Mouse (Mus musculus): ENCODE results near the gene Mast4. TPM values are rescaled to one million over a fixed set of nuclear protein-coding genes. Genes with fewer than 3 reads are reported as not detected.

Gene Mast4
- polyA plus RNA-seq, 1 experiment, result 10.4 TPM

- no peaks in the 10 kb centered on the region for H3K27me3 ChIP-seq (ENCODE audit: control insufficient read depth, insufficient read depth, low read length)
- H3K27ac ChIP-seq (ENCODE audit: control insufficient read depth, insufficient read depth, low read length), result no peak overlapping the region
- no peak for DNase-seq
- 96% methylated on average over 9 of the region's 9 CpGs for WGBS
- no peak overlapping the region for H3K4me3 ChIP-seq (ENCODE audit: control insufficient read depth, insufficient read depth, low read length)
- H3K36me3 ChIP-seq (ENCODE audit: control insufficient read depth, insufficient read depth, low read length), result no peaks in the 10 kb centered on the region
- TF ChIP-seq CTCF (IDR thresholded peaks at IDR 0.05; ENCODE audit: borderline replicate concordance, control insufficient read depth, extremely low read depth, insufficient read depth, low read length, poor library complexity), result no peak
- no peak for TF ChIP-seq POLR2A (IDR thresholded peaks at IDR 0.05; ENCODE audit: control insufficient read depth, extremely low read depth, insufficient read depth, low read length, poor library complexity)
- H3K4me1 ChIP-seq (replicated peaks; ENCODE audit: control insufficient read depth, insufficient read depth, low read length), result no peaks in the 10 kb centered on the region
Measured at GRCm38 (mm10) chr13:103198210-103198940, 135.9 kb downstream of the Mast4 start.

- 25% methylated on average over 5 of the region's 5 CpGs for WGBS
- no peaks in the 10 kb centered on the region for H3K36me3 ChIP-seq (ENCODE audit: control insufficient read depth, insufficient read depth, low read length)
- H3K27me3 ChIP-seq (ENCODE audit: control insufficient read depth, insufficient read depth, low read length), result no peaks in the 10 kb centered on the region
- no peak overlapping the region for H3K4me3 ChIP-seq (ENCODE audit: control insufficient read depth, insufficient read depth, low read length)
- H3K27ac ChIP-seq (ENCODE audit: control insufficient read depth, insufficient read depth, low read length), result no peak overlapping the region
- DNase-seq, result no peak
- no peak for TF ChIP-seq CTCF (IDR thresholded peaks at IDR 0.05; ENCODE audit: borderline replicate concordance, control insufficient read depth, extremely low read depth, insufficient read depth, low read length, poor library complexity)
- TF ChIP-seq POLR2A (IDR thresholded peaks at IDR 0.05; ENCODE audit: control insufficient read depth, extremely low read depth, insufficient read depth, low read length, poor library complexity), result no peak
- no peaks in the 10 kb centered on the region for H3K4me1 ChIP-seq (replicated peaks; ENCODE audit: control insufficient read depth, insufficient read depth, low read length)
Measured at GRCm38 (mm10) chr13:103196307-103196706, 138.0 kb downstream of the Mast4 start.

- H3K4me3 ChIP-seq (ENCODE audit: control insufficient read depth, insufficient read depth, low read length), result no peak overlapping the region
- H3K27me3 ChIP-seq (ENCODE audit: control insufficient read depth, insufficient read depth, low read length), result no peaks in the 10 kb centered on the region
- no peak for TF ChIP-seq CTCF (IDR thresholded peaks at IDR 0.05; ENCODE audit: borderline replicate concordance, control insufficient read depth, extremely low read depth, insufficient read depth, low read length, poor library complexity)
- DNase-seq, result no peak
- no peaks in the 10 kb centered on the region for H3K36me3 ChIP-seq (ENCODE audit: control insufficient read depth, insufficient read depth, low read length)
- 35% methylated on average over 3 of the region's 3 CpGs for WGBS
- no peak overlapping the region for H3K27ac ChIP-seq (ENCODE audit: control insufficient read depth, insufficient read depth, low read length)
- no peaks in the 10 kb centered on the region for H3K4me1 ChIP-seq (replicated peaks; ENCODE audit: control insufficient read depth, insufficient read depth, low read length)
Measured at GRCm38 (mm10) chr13:103195847-103196246, 138.4 kb downstream of the Mast4 start.

GRCm38 (mm10) chr13:103183566-103183965, 150.7 kb downstream of the Mast4 start:
- DNase-seq, result no peak
- Histone ChIP-seq H3K4me1 (replicated peaks; ENCODE audit: control insufficient read depth, insufficient read depth, low read length) (no peaks in the 10 kb centered on the region), H3K4me3 (ENCODE audit: control insufficient read depth, insufficient read depth, low read length) (no peak overlapping the region), H3K27me3 (ENCODE audit: control insufficient read depth, insufficient read depth, low read length) (no peaks in the 10 kb centered on the region), H3K36me3 (ENCODE audit: control insufficient read depth, insufficient read depth, low read length) (no peaks in the 10 kb centered on the region), H3K27ac (ENCODE audit: control insufficient read depth, insufficient read depth, low read length) (no peak overlapping the region)
- TF ChIP-seq POLR2A (IDR thresholded peaks at IDR 0.05; ENCODE audit: control insufficient read depth, extremely low read depth, insufficient read depth, low read length, poor library complexity), result no peak
- WGBS, result 77% methylated on average over 5 of the region's 5 CpGs

GRCm38 (mm10) chr13:103181836-103182235, 152.5 kb downstream of the Mast4 start:
- Histone ChIP-seq H3K27me3 (ENCODE audit: control insufficient read depth, insufficient read depth, low read length) (no peaks in the 10 kb centered on the region), H3K4me3 (ENCODE audit: control insufficient read depth, insufficient read depth, low read length) (no peak overlapping the region), H3K27ac (ENCODE audit: control insufficient read depth, insufficient read depth, low read length) (no peak overlapping the region), H3K4me1 (replicated peaks; ENCODE audit: control insufficient read depth, insufficient read depth, low read length) (no peaks in the 10 kb centered on the region), H3K36me3 (ENCODE audit: control insufficient read depth, insufficient read depth, low read length) (no peaks in the 10 kb centered on the region)
- 95% methylated on average over 9 of the region's 9 CpGs for WGBS
- DNase-seq, result no peak
- no peak for TF ChIP-seq CTCF (IDR thresholded peaks at IDR 0.05; ENCODE audit: borderline replicate concordance, control insufficient read depth, extremely low read depth, insufficient read depth, low read length, poor library complexity)
- TF ChIP-seq POLR2A (IDR thresholded peaks at IDR 0.05; ENCODE audit: control insufficient read depth, extremely low read depth, insufficient read depth, low read length, poor library complexity), result no peak

- Histone ChIP-seq H3K27ac (ENCODE audit: control insufficient read depth, insufficient read depth, low read length) (no peak overlapping the region), H3K4me3 (ENCODE audit: control insufficient read depth, insufficient read depth, low read length) (no peak overlapping the region), H3K36me3 (ENCODE audit: control insufficient read depth, insufficient read depth, low read length) (no peaks in the 10 kb centered on the region), H3K27me3 (ENCODE audit: control insufficient read depth, insufficient read depth, low read length) (no peaks in the 10 kb centered on the region), H3K4me1 (replicated peaks; ENCODE audit: control insufficient read depth, insufficient read depth, low read length) (no peaks in the 10 kb centered on the region)
- WGBS, result 90% methylated on average over 7 of the region's 7 CpGs
- no peak for TF ChIP-seq CTCF (IDR thresholded peaks at IDR 0.05; ENCODE audit: borderline replicate concordance, control insufficient read depth, extremely low read depth, insufficient read depth, low read length, poor library complexity)
- no peak for TF ChIP-seq POLR2A (IDR thresholded peaks at IDR 0.05; ENCODE audit: control insufficient read depth, extremely low read depth, insufficient read depth, low read length, poor library complexity)
- no peak for DNase-seq
Measured at GRCm38 (mm10) chr13:103176871-103177270, 157.4 kb downstream of the Mast4 start.

GRCm38 (mm10) chr13:103174431-103174830, 159.9 kb downstream of the Mast4 start:
- Histone ChIP-seq H3K4me3 (ENCODE audit: control insufficient read depth, insufficient read depth, low read length) (no peak overlapping the region), H3K4me1 (replicated peaks; ENCODE audit: control insufficient read depth, insufficient read depth, low read length) (no peaks in the 10 kb centered on the region), H3K27me3 (ENCODE audit: control insufficient read depth, insufficient read depth, low read length) (no peaks in the 10 kb centered on the region), H3K27ac (ENCODE audit: control insufficient read depth, insufficient read depth, low read length) (no peak overlapping the region), H3K36me3 (ENCODE audit: control insufficient read depth, insufficient read depth, low read length) (no peaks in the 10 kb centered on the region)
- DNase-seq, result no peak
- WGBS, result 88% methylated on average over 5 of the region's 5 CpGs
- TF ChIP-seq POLR2A (IDR thresholded peaks at IDR 0.05; ENCODE audit: control insufficient read depth, extremely low read depth, insufficient read depth, low read length, poor library complexity) (no peak), CTCF (IDR thresholded peaks at IDR 0.05; ENCODE audit: borderline replicate concordance, control insufficient read depth, extremely low read depth, insufficient read depth, low read length, poor library complexity) (no peak)

All from thymus, adult 2 months (tissue).